Mouse (Mus musculus) pancreas, adult 10 weeks (tissue): ENCODE results near the gene Nap1l5. TPM values are rescaled to one million over a fixed set of nuclear protein-coding genes. Genes with fewer than 3 reads are reported as not detected.

ENCODE experiments used
- polyA plus RNA-seq: library from polyadenylated mRNA; stranded (reverse); fragments of 350-450 nt; fragmentation: Illumina TruSeq; extraction: RNeasy Lipid Tissue Mini Kit (QIAGEN cat#74804); gene quantifications from one replicate; pipeline ENCODE4 v1.2.3, GENCODE M21; 2015; ENCODE audit warnings: low read depth, low replicate concordance; ENCODE audit not compliant: insufficient read depth

Nap1l5 gene
- polyA plus RNA-seq = 2.5 TPM

GRCm38 (mm10) chr6:58906852-58907261 is at the start of gene Nap1l5:
Gene Nap1l5 (minus strand): TSS chr6:58907076.

Other genes with a start within 250 kb of the Nap1l5 start
- gene Herc3, start 75.6 kb downstream of the Nap1l5 start, polyA plus RNA-seq = 2.9 TPM
- 3.1 TPM for gene Fam13a, start 117.5 kb upstream of the Nap1l5 start, polyA plus RNA-seq